Mouse (Mus musculus): ENCODE measurements around the gene Slc9a8.

DNA sequence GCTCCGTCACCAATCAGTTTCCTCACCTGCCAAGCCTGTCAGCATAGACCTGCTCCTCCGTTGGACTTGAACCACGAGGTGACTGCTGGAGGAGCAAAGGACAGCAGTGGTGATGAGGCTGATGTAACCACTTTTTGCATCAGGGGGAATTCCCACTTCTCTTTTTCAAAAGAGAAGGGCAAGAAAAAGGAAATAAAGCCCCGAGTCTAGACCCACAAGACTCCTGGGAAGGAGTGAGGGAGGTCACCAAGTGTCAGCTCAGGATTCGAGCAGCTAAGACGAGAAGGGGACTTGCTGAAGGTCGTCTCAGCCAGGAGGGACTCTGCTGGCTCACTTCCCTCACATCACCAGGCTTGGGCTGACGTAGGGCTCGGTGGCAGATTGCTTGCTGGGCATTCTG is 46.4 kb upstream of the Slc9a8 start:
- TF ChIP-seq USF1 (IDR thresholded peaks at IDR 0.05; ENCODE audit: low read depth) = no peak
- TF ChIP-seq POLR2A (IDR thresholded peaks at IDR 0.05; ENCODE audit: insufficient read length, low read depth) = no peak
- TF ChIP-seq CEBPB (IDR thresholded peaks at IDR 0.05; ENCODE audit: insufficient read depth, poor library complexity, severe bottlenecking) = no peak
- no peak for TF ChIP-seq MAX (IDR thresholded peaks at IDR 0.05; ENCODE audit: low read depth)

Measured in myocyte (in vitro differentiated cells).